Mouse (Mus musculus) cerebellum, adult 2 months (tissue): ENCODE data around the gene Popdc2. TPM values are rescaled to one million over a fixed set of nuclear protein-coding genes. Genes with fewer than 3 reads are reported as not detected.
A peak's percentile ranks its signal among the peaks of the same experiment; 100 is the strongest.

Source experiments
- DNase-seq, 2 experiments: peaks; one replicate each; pipeline ENCODE4 v3.0.0; 2021
- H3K27ac ChIP-seq: fragments of 200-500 bp; 2 replicates; pipeline ENCODE4 v1.5.1; 2012; ENCODE audit warnings: low read length, control low read depth, inconsistent platforms; ENCODE audit not compliant: insufficient read depth
- H3K27me3 ChIP-seq: fragments of 200-500 bp; 2 replicates; pipeline ENCODE4 v1.6.1; 2012; ENCODE audit warnings: inconsistent platforms, mild to moderate bottlenecking, low read length, moderate library complexity; ENCODE audit not compliant: control insufficient read depth, insufficient read depth
- H3K4me1 ChIP-seq: fragments of 200-500 bp; 2 replicates; pipeline ENCODE4 v1.6.1; 2011; ENCODE audit warnings: low read length; ENCODE audit not compliant: control insufficient read depth, insufficient read depth
- H3K4me3 ChIP-seq: fragments of 200-500 bp; replicated peaks from 2 replicates; pipeline ENCODE3; 2011; ENCODE audit warnings: mild to moderate bottlenecking, low read depth, low read length, control low read depth; ENCODE audit not compliant: insufficient read depth
- CTCF ChIP-seq: fragments of 200-500 bp; IDR thresholded peaks from 2 replicates; pipeline ENCODE4 v1.5.1; 2011; ENCODE audit warnings: low read depth, mild to moderate bottlenecking, control low read depth, low read length, moderate library complexity, borderline replicate concordance; ENCODE audit not compliant: insufficient read depth
- POLR2A ChIP-seq: fragments of 200-500 bp; IDR thresholded peaks from 2 replicates; pipeline ENCODE4 v1.6.1; 2011; ENCODE audit warnings: low read length, control low read depth, borderline replicate concordance; ENCODE audit not compliant: insufficient read depth
- WGBS: fragments of 180-500 bp; shearing (Covaris S2); methylation state at CpG from one replicate; pipeline ENCODE4 v1.1.7; 2018; 5-methylcytosine and 5-hydroxymethylcytosine counted together
- polyA plus RNA-seq: library from polyadenylated mRNA; depleted of rRNA; stranded (reverse); fragments of >200 nt; gene quantifications from 2 replicates; pipeline ENCODE4 v1.2.3, GENCODE M21; 2012

Popdc2 gene
- polyA plus RNA-seq, 1 experiment = 0.31 TPM

GRCm38 (mm10) chr16:38350939-38351338 is 11.1 kb upstream of the Popdc2 start:
- no peak for DNase-seq
- H3K4me1 ChIP-seq = no peaks in the 10 kb centered on the region
- WGBS = 71% methylated on average over 6 of the region's 6 CpGs
- no peak overlapping the region for H3K27ac ChIP-seq
- H3K4me3 ChIP-seq = no peak overlapping the region
- TF ChIP-seq CTCF (no peak), POLR2A (no peak)
- H3K27me3 ChIP-seq = no peaks in the 10 kb centered on the region

GRCm38 (mm10) chr16:38352031-38352430 is 10.0 kb upstream of the Popdc2 start:
- 25% methylated on average over 7 of the region's 7 CpGs for WGBS
- TF ChIP-seq CTCF = no peak
- TF ChIP-seq POLR2A = no peak

GRCm38 (mm10) chr16:38352851-38353250 is 9.2 kb upstream of the Popdc2 start:
- Histone ChIP-seq H3K27ac (no peak overlapping the region), H3K4me1 (no peaks in the 10 kb centered on the region), H3K27me3 (no peaks in the 10 kb centered on the region), H3K4me3 (no peak overlapping the region)
- DNase-seq = no peak
- TF ChIP-seq CTCF = no peak
- TF ChIP-seq POLR2A = no peak

More at GRCm38 (mm10) chr16:38352031-38352430, 10.0 kb upstream of the Popdc2 start:
- DNase-seq = peak in 1 of 2 experiments; percentile 39
- Histone ChIP-seq H3K27ac (no peak overlapping the region), H3K27me3 (no peaks in the 10 kb centered on the region), H3K4me3 (no peak overlapping the region), H3K4me1 (no peaks in the 10 kb centered on the region)

- H3K4me1 ChIP-seq = no peaks in the 10 kb centered on the region
- TF ChIP-seq POLR2A = no peak
- no peak for TF ChIP-seq CTCF
- no peak for DNase-seq
- H3K27ac ChIP-seq = no peak overlapping the region
- no peaks in the 10 kb centered on the region for H3K27me3 ChIP-seq
- no peak overlapping the region for H3K4me3 ChIP-seq
- 97% methylated on average over 2 of the region's 2 CpGs for WGBS
These were observed 8.4 kb upstream of the Popdc2 start for GRCm38 (mm10) chr16:38353642-38354041.

- Histone ChIP-seq H3K4me3 (no peak overlapping the region), H3K4me1 (no peaks in the 10 kb centered on the region), H3K27ac (no peak overlapping the region), H3K27me3 (no peaks in the 10 kb centered on the region)
- DNase-seq = no peak
- no peak for TF ChIP-seq CTCF
- no peak for TF ChIP-seq POLR2A
- WGBS = 94% methylated on average over 5 of the region's 5 CpGs
These were observed 7.7 kb upstream of the Popdc2 start for GRCm38 (mm10) chr16:38354185-38354913.

GRCm38 (mm10) chr16:38358256-38358812 is 3.7 kb upstream of the Popdc2 start:
- no peaks in the 10 kb centered on the region for H3K27me3 ChIP-seq
- no peak for TF ChIP-seq POLR2A
- TF ChIP-seq CTCF = no peak
- no peak overlapping the region for H3K4me3 ChIP-seq
- H3K4me1 ChIP-seq = no peaks in the 10 kb centered on the region
- DNase-seq = no peak
- no peak overlapping the region for H3K27ac ChIP-seq
- 87% methylated on average over 6 of the region's 6 CpGs for WGBS

- no peak for DNase-seq
- Histone ChIP-seq H3K4me3 (no peak overlapping the region), H3K27me3 (no peaks in the 10 kb centered on the region), H3K4me1 (no peaks in the 10 kb centered on the region), H3K27ac (no peak overlapping the region)
- 92% methylated on average over 2 of the region's 2 CpGs for WGBS
- TF ChIP-seq CTCF (no peak), POLR2A (no peak)
These were observed 2.8 kb upstream of the Popdc2 start for GRCm38 (mm10) chr16:38359241-38359640.

- no peak for TF ChIP-seq POLR2A
- TF ChIP-seq CTCF = no peak
- Histone ChIP-seq H3K27me3 (no peaks in the 10 kb centered on the region), H3K4me1 (no peaks in the 10 kb centered on the region), H3K4me3 (no peak overlapping the region), H3K27ac (no peak overlapping the region)
- WGBS = 67% methylated on average over 3 of the region's 3 CpGs
- no peak for DNase-seq
These were observed 2.2 kb upstream of the Popdc2 start for GRCm38 (mm10) chr16:38359857-38360256.
